Mouse (Mus musculus): ENCODE results near the gene Dus4l. TPM values are rescaled to one million over a fixed set of nuclear protein-coding genes. Genes with fewer than 3 reads are reported as not detected.

Gene Dus4l
- total RNA-seq (2023), result 13.4 TPM

DNA sequence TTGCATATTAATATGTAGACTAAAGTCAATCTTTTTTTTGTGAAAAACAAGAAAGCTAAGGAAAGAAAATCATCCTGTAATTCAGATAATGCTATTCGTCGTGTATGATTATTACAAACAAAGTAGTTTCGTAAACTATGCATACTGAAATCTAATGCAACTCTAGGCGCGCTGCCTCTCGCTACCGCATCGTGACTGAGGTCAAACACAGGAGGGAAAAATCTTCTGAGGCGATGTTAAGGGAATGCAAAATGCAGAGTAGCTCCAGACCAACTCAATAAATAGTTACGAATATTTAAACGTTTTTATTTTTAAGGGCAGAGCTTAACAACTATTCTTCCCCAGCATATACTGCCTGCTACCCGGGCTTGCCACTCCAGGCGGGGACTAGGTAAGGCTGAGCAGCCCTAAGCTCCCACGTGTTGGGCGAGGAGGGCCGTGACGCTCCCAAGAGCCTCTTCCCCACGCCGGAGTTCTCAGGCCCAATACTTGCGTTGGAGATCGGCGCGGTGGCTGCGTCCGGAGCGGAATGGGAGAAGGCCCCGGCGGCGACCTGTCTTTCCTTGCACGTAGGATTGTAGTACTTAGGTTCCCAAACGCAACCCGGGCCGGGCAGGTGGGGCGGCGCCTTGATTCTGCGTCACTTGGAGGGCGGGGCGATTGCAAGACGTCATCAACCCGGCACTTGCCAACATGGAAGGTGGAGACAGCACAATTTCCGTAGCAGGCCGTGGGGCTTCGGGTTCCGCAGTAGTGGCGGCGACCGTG, at the start of gene Dus4l, which contains the start of gene Cog5:
Dus4l (minus strand) TSS at position 630 of the 768 bp plus-strand sequence.
Cog5 (plus strand) TSS at position 673 of the 768 bp plus-strand sequence.

DNA sequence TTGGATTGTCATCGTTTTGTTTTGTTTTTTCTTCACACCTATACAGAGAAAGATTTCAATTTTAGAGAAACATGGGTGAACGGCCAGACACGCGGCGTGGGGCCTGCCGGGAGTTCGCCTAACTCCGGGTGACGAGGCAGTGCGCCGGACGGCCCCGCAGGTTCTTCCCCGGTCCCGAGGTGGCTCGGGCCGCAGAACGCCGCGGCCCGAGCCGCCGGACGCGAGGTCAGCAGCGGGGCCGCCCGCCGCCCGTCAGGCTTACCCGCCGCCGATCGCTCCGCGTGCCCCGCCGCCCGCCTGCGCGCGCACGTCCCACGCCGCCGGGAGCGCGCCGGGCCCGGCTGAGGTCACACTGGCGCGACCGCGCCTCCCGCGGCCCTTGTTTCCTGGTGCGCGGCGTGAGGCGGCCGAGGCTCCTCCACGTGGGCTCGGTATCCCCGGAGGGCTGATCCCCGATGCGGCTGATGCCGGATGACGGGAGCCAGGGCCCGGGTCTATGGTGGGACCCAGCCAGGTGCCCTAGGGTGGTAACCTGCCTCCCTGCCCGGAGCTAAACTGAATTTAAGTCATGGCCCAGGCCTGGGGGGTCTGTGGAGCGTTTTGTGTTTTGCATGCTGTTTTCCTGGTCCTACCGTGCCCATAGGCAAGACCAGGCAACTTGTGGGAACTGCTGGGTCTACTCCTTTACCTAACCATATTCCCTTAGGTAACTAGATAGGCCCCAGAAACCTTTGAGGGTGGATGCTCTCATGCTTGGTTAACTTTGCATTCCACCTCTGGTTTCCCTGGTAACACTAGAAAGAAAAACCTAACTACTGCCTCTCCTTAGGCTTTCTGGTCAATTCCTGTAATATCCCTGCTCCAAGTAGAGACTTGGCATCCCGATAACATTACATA, 20.0 kb downstream of the Dus4l start, which contains the start of gene Bcap29:
Bcap29 (minus strand) TSS at position 316 of the 897 bp plus-strand sequence.

Other genes with a start within 250 kb of the Dus4l start
- gene Cbll1, start 155.2 kb downstream of the Dus4l start, total RNA-seq (2023), result 30.6 TPM
- not detected for gene Slc26a4, start 94.9 kb downstream of the Dus4l start, total RNA-seq (2023)
- gene Bcap29, start 20.2 kb downstream of the Dus4l start, total RNA-seq (2023), result 39.5 TPM
- 49.1 TPM for gene Cog5, start within 50 bp of the Dus4l start, total RNA-seq (2023)
- not detected for gene Gpr22, start 59.1 kb upstream of the Dus4l start, total RNA-seq (2023)

Measured in CD8-positive naive resting alpha-beta T cell, adult 57 days (primary cell).